Mouse (Mus musculus) hindbrain, embryonic 15.5 days (tissue): ENCODE results near the gene Pus10. TPM values are rescaled to one million over a fixed set of nuclear protein-coding genes. Genes with fewer than 3 reads are reported as not detected.

Experiments
- ATAC-seq: fragments of 200-750 bp; cut with Nextera tagmentation; 2 replicates; pipeline ENCODE4 v1.8.0; 2017; ENCODE audit warnings: low read depth, moderate number of reproducible peaks, moderate TSS enrichment; ENCODE audit not compliant: low FRiP score
- H3K27ac ChIP-seq: fragments of 300-500 bp; sonication (generic); replicated peaks from 2 replicates; pipeline ENCODE4 v1.5.1; 2015; ENCODE audit warnings: mild to moderate bottlenecking, inconsistent platforms
- H3K27me3 ChIP-seq: fragments of 300-500 bp; sonication (generic); 2 replicates; pipeline ENCODE4 v1.6.1; 2015; ENCODE audit warnings: control low read depth, inconsistent platforms
- H3K36me3 ChIP-seq: fragments of 300-500 bp; sonication (generic); 2 replicates; pipeline ENCODE4 v1.6.1; 2015; ENCODE audit warnings: control low read depth, inconsistent platforms
- H3K4me1 ChIP-seq: fragments of 300-500 bp; sonication (generic); replicated peaks from 2 replicates; pipeline ENCODE4 v1.6.1; 2015; ENCODE audit warnings: control low read depth, inconsistent platforms
- H3K4me2 ChIP-seq: fragments of 300-500 bp; sonication (generic); 2 replicates; pipeline ENCODE4 v1.6.1; 2015; ENCODE audit warnings: moderate library complexity, mild to moderate bottlenecking, inconsistent platforms
- H3K4me3 ChIP-seq: fragments of 300-500 bp; sonication (generic); 2 replicates; pipeline ENCODE4 v1.5.1; 2015; ENCODE audit warnings: mild to moderate bottlenecking, inconsistent platforms
- H3K9ac ChIP-seq: fragments of 300-500 bp; sonication (generic); 2 replicates; pipeline ENCODE4 v1.6.1; 2015; ENCODE audit warnings: inconsistent platforms
- H3K9me3 ChIP-seq: fragments of 300-500 bp; sonication (generic); 2 replicates; pipeline ENCODE4 v1.6.1; 2016; ENCODE audit warnings: control low read depth, inconsistent platforms
- WGBS: fragments of 180-500 bp; shearing (Covaris S2); methylation state at CpG from one replicate; pipeline ENCODE4 v1.1.7; 2015; 5-methylcytosine and 5-hydroxymethylcytosine counted together
- polyA plus RNA-seq: library from polyadenylated mRNA; unstranded; fragments of >200 nt; fragmentation: Nextera tagmentation; extraction: Ambion mirVana; gene quantifications from 2 replicates; pipeline ENCODE4 v1.2.1, GENCODE M21; 2015

Gene Pus10
- polyA plus RNA-seq, 1 experiment from 2014 or later, result 10.9 TPM

DNA sequence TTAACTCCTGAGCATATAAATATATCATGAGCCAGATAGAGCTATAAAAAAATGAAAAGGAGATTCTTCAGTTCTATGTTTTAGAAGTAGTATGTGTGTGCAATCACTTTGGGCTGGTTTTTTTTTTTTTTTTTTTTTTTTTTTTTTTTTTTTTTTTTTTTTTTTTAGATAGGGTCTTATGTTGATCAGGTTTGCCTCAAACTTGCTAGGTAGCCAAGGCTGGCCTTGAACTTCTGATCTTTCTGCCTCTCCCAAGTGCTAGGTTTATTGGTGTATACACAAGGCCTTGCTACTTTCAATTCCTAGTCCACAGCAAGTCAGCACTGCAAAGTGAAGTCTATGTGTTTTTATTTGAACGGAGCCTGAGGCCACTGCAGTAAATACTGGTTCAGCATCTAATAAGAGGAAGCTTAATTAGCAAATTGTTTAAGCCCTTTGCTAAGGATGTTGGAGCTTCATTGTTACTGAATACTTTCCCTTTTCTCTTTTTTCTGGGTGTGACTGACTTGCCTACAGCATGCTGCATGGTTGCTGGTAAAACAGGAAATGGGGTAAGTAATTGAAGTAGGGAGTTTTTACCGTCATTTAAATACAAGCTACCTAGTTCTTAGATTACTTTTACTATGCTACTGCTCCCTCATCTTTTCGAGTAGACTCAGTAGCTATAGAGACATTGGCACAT lies 34.1 kb downstream of the Pus10 start:
- no peak overlapping the region for H3K27ac ChIP-seq
- no peaks in the 10 kb centered on the region for H3K9me3 ChIP-seq
- H3K27me3 ChIP-seq, result no peaks in the 10 kb centered on the region
- H3K9ac ChIP-seq, result no peak overlapping the region
- H3K36me3 ChIP-seq, result peaks cover 3% of the 10 kb centered on the region; the same call in 1 of the 2 replicates
- no peak overlapping the region for H3K4me2 ChIP-seq
- no peak for ATAC-seq
- no peaks in the 10 kb centered on the region for H3K4me1 ChIP-seq
- WGBS, result 77% methylated on average over 3 of the region's 3 CpGs
- no peak overlapping the region for H3K4me3 ChIP-seq

DNA sequence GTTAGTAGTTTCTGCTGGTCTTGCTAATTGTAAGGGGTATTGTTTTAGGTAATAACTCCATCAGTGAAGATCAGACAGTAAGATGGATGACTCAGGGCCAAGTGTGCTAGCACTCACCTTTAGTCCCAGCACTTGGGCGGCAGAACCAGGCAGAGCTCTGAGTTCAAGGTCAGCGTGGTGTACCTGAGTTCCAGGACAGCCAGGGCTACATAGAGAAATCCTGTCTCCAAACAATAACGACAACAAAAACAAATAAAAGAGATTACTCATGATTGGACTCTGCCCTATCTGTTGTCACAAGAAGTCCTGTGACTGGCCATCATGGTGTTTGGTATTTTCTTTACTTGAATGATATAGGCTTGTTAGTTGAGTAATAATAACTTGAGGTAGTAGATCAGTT lies 36.4 kb downstream of the Pus10 start:
- Histone ChIP-seq H3K4me1 (no peaks in the 10 kb centered on the region), H3K27me3 (no peaks in the 10 kb centered on the region), H3K4me2 (no peak overlapping the region), H3K9ac (no peak overlapping the region), H3K9me3 (no peaks in the 10 kb centered on the region), H3K4me3 (no peak overlapping the region), H3K36me3 (peaks cover 5% of the 10 kb centered on the region; the same call in 1 of the 2 replicates), H3K27ac (no peak overlapping the region)
- no peak for ATAC-seq
- WGBS, result 95% methylated on average over 3 of the region's 3 CpGs

DNA sequence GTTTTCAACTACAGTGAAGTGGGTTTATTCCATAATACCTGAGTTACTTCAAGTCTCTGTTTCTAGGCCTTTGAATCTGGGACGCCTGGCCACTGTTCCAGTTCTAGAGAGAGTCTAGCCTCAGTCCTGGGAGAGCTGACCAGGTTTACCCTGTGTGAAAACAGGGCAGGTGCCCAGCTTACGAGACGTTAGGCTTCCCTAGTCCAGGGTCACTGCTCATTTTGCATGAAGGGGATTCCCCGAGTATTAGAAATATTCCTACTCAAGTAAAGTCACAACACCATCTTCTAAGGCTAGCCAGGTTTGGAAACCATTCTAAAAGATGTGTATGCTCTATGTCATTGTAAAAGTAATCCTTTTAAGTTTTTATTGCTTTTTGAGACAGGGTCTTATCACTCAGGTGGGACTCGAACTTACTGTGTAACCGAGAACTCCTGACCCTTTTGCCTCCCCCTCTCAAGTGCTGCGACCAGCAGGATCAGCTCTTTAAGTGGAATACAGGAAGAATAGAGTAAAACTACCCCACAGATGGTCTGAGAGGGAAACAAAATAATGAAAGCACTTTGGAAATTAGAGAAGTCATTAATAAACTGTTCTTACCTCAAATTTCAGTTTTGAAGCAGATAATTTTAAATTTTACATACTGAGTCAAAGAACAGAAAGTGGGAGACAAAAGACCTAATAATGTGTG lies 39.3 kb downstream of the Pus10 start:
- Histone ChIP-seq H3K27ac (no peak overlapping the region), H3K27me3 (no peaks in the 10 kb centered on the region), H3K4me1 (no peaks in the 10 kb centered on the region), H3K4me3 (no peak overlapping the region), H3K4me2 (no peak overlapping the region), H3K9me3 (no peaks in the 10 kb centered on the region), H3K36me3 (peaks cover 26% of the 10 kb centered on the region), H3K9ac (no peak overlapping the region)
- 89% methylated on average over 7 of the region's 7 CpGs for WGBS
- ATAC-seq, result no peak

DNA sequence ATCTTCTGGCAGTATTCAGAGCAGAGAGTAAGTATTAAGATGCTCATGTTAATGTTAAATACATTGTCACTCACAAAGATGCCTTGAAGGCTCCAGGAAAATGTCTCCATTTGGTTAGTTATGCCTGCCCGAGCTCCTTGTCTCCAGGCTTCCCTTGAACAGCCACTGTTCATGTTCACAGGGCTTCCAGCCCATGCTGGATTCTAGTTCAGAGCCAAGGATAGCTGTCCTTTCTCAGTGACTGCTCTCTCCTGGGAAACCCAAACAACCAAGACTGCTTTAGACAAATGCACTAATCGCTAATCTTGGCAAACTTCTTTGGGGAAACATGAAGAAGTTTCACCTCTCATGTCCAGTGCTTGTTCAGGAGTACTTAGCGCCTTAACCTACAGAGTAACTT lies 46.8 kb downstream of the Pus10 start:
- Histone ChIP-seq H3K27me3 (no peaks in the 10 kb centered on the region), H3K9me3 (no peaks in the 10 kb centered on the region), H3K36me3 (peaks cover 57% of the 10 kb centered on the region), H3K4me1 (no peaks in the 10 kb centered on the region), H3K27ac (no peak overlapping the region), H3K4me3 (no peak overlapping the region), H3K4me2 (no peak overlapping the region), H3K9ac (no peak overlapping the region)
- 87% methylated on average over 3 of the region's 3 CpGs for WGBS
- no peak for ATAC-seq

DNA sequence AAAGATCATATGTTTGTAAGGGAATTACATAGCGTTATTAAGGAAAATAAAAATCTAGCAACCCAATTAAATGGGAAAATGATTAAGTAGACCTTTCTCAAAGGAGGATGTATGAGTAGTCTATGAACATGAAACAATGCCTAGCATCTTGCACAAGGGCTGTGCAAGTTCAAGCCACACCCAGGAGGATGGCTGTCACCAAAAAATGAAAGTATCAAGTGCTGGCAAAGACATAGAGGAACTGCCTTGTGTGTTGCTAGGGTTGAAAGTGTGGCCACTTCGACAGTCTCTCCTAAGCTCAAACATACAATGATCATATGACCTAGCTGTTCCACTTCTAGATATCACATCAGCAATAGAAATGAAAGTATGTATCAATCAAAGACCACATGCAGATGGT lies 53.4 kb downstream of the Pus10 start:
- H3K4me3 ChIP-seq, result no peak overlapping the region
- 96% methylated on average over 2 of the region's 2 CpGs for WGBS
- no peaks in the 10 kb centered on the region for H3K9me3 ChIP-seq
- H3K36me3 ChIP-seq, result peaks cover 60% of the 10 kb centered on the region
- H3K4me2 ChIP-seq, result no peak overlapping the region
- H3K27me3 ChIP-seq, result no peaks in the 10 kb centered on the region
- no peak overlapping the region for H3K9ac ChIP-seq
- H3K4me1 ChIP-seq, result no peaks in the 10 kb centered on the region
- no peak for ATAC-seq
- no peak overlapping the region for H3K27ac ChIP-seq

DNA sequence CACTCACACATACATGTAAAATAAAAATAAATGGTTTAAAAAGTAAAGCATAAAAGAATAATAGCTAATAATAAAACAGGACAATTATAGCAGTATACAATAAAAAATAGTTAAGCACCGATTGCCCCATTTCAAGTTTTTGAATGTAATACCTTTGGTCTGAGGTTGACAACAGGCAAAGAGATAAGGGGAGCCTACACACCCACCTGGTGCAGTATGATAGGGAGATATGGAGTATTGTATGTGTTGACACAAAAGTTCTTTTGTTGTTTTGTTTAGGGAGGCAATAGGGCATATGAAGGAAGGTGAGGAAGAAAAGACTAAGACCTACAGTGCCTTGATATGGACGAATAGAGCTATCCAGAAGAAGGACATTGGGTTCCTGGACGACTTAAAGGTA lies 54.4 kb downstream of the Pus10 start:
- peaks cover 56% of the 10 kb centered on the region for H3K36me3 ChIP-seq
- no peaks in the 10 kb centered on the region for H3K27me3 ChIP-seq
- 89% methylated on average over 3 of the region's 3 CpGs for WGBS
- no peaks in the 10 kb centered on the region for H3K9me3 ChIP-seq
- no peak overlapping the region for H3K27ac ChIP-seq
- H3K4me3 ChIP-seq, result no peak overlapping the region
- no peak for ATAC-seq
- no peak overlapping the region for H3K4me2 ChIP-seq
- no peak overlapping the region for H3K9ac ChIP-seq
- H3K4me1 ChIP-seq, result no peaks in the 10 kb centered on the region

DNA sequence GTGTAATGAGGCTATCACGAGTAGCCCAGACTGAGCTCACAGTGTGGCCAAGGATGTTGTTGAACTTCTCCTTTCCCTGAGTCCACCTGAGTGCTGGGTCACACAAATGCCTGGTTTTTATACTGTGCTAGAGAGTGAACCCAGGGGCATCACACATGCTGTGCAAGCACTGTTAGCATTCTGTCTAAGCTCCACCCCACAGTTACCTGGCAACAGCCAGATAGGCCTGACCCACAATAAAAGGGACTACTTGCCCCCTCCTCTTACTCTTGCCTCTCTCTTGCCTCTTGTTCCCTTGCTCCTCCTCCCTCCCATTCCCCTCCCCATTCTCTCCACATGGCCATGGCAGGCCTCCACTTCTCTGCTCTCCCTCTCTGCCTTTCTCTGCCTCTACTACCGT lies 56.9 kb downstream of the Pus10 start:
- Histone ChIP-seq H3K4me1 (no peaks in the 10 kb centered on the region), H3K36me3 (peaks cover 69% of the 10 kb centered on the region), H3K9me3 (no peaks in the 10 kb centered on the region), H3K9ac (no peak overlapping the region), H3K27me3 (no peaks in the 10 kb centered on the region), H3K4me2 (no peak overlapping the region), H3K27ac (no peak overlapping the region), H3K4me3 (no peak overlapping the region)
- no peak for ATAC-seq
- 10% methylated on average over 2 of the region's 2 CpGs for WGBS

DNA sequence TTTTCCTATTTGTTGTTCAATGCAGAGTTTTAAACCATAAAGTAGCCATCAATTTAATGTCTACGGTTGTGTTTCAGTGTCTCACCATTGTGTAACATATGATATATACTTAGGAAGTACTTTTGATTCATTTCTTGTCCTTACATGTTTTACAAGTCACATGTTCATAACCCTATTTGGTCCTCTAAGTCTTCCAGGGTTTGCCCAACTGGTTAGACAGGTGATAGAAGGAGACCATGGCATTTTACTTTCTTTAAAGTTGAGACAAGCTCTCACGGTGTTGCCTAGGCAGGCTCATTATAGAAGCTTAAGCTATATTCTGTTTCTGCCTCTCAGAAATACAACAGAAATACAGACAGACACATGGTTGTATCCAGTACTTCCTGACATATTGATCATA lies 60.4 kb downstream of the Pus10 start:
- Histone ChIP-seq H3K36me3 (peaks cover 55% of the 10 kb centered on the region), H3K27me3 (no peaks in the 10 kb centered on the region), H3K4me3 (no peak overlapping the region), H3K4me1 (no peaks in the 10 kb centered on the region), H3K9ac (no peak overlapping the region), H3K4me2 (no peak overlapping the region), H3K9me3 (no peaks in the 10 kb centered on the region), H3K27ac (no peak overlapping the region)
- ATAC-seq, result no peak
- WGBS, result 96% methylated on average over 2 of the region's 2 CpGs

DNA sequence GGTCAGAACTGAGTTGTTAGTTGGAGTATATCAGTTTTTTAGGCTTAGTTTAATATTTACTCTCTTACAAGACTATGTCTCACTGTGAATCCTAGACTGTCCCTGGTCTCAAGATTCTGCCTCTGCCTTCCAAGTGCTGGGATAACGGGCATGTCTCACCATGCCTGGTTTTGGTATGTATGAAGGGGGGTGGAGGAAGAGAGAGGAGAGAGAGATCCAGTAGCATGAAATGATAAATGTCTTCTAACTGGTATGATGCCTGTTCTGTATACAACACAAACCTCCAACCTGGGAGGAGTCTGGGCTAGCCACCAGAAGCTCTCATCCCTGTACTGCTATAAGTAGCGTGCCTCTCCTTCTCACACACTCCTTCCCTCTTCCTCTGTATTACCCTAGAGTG lies 61.0 kb downstream of the Pus10 start:
- WGBS, result 89% methylated on average over 2 of the region's 2 CpGs
- ATAC-seq, result no peak
- H3K4me1 ChIP-seq, result no peaks in the 10 kb centered on the region
- no peak overlapping the region for H3K9ac ChIP-seq
- no peak overlapping the region for H3K4me3 ChIP-seq
- H3K27ac ChIP-seq, result no peak overlapping the region
- peaks cover 56% of the 10 kb centered on the region for H3K36me3 ChIP-seq
- no peak overlapping the region for H3K4me2 ChIP-seq
- H3K9me3 ChIP-seq, result no peaks in the 10 kb centered on the region
- H3K27me3 ChIP-seq, result no peaks in the 10 kb centered on the region

DNA sequence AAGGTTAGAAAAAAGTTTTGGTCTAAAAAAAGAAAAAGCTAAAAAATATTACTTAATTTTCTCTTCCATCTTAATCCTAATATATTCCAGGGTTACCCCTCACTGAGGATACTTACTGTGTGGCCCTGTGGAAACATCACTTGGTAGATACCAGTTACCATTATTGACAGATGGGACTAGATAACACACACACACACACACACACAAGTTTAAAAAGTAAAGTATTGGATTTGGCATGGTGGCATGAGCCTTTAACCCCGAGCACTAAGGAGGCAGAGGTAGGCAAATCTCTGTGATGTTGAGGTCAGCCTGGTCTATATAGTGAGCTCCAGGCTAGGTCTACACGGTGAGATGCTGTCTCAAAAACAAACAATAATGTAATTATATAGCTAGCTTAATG lies 62.7 kb downstream of the Pus10 start:
- ATAC-seq, result no peak
- WGBS, result 94% methylated on average over 2 of the region's 2 CpGs
- no peaks in the 10 kb centered on the region for H3K4me1 ChIP-seq
- H3K4me3 ChIP-seq, result no peak overlapping the region
- no peak overlapping the region for H3K9ac ChIP-seq
- no peak overlapping the region for H3K4me2 ChIP-seq
- no peaks in the 10 kb centered on the region for H3K27me3 ChIP-seq
- no peak overlapping the region for H3K27ac ChIP-seq
- no peaks in the 10 kb centered on the region for H3K9me3 ChIP-seq
- H3K36me3 ChIP-seq, result peaks cover 47% of the 10 kb centered on the region

DNA sequence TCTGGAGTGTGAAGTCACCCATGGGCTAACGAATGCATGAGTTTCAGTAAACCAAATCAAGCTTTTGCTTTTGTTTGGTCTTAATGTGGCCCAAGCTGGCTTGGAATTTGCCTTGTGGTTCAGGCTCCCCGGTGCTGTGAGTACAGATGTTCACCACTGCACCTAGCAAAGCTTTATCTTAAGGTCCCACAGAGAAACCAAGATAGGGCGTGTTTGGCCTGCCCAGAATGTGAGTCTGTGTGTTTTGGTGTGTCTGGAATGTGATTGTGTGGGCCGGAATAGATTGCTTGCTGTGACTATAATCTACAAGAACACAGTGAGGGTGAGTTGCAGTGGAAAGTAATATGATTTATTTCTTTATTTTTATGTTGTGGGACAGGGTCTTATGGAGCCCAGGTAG lies 64.6 kb downstream of the Pus10 start:
- H3K9me3 ChIP-seq, result no peaks in the 10 kb centered on the region
- 89% methylated on average over 4 of the region's 4 CpGs for WGBS
- no peak overlapping the region for H3K4me3 ChIP-seq
- H3K4me1 ChIP-seq, result no peaks in the 10 kb centered on the region
- H3K9ac ChIP-seq, result no peak overlapping the region
- no peak overlapping the region for H3K27ac ChIP-seq
- no peaks in the 10 kb centered on the region for H3K27me3 ChIP-seq
- ATAC-seq, result no peak
- H3K4me2 ChIP-seq, result no peak overlapping the region
- H3K36me3 ChIP-seq, result peaks cover 43% of the 10 kb centered on the region

DNA sequence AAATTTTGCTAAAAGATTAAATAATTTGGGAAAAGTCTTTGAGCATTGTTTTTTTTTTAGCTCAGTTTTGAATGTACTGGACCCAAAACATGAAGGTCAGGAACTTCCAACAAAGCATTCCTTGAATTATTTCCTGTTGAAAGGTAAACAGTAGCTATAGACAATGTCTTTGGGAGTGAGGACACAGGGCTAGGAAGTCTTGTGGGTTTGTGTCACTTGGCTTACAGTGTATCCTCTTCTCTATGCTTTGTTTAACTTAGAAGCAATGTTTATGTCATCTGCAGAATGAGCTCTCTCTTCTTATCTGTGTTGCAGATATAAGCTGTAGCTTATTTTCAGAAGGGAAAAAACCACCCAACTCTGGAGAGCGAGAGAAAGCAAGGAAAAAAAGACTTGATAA lies 67.4 kb downstream of the Pus10 start:
- H3K27ac ChIP-seq, result no peak overlapping the region
- H3K9ac ChIP-seq, result no peak overlapping the region
- no peaks in the 10 kb centered on the region for H3K4me1 ChIP-seq
- H3K27me3 ChIP-seq, result no peaks in the 10 kb centered on the region
- no peaks in the 10 kb centered on the region for H3K9me3 ChIP-seq
- peaks cover 22% of the 10 kb centered on the region for H3K36me3 ChIP-seq
- WGBS, result 85% methylated on average over 1 of the region's 1 CpGs
- no peak overlapping the region for H3K4me3 ChIP-seq
- no peak overlapping the region for H3K4me2 ChIP-seq
- no peak for ATAC-seq
